Mouse (Mus musculus): Measurements from ENCODE around the gene Mag. TPM values are rescaled to one million over a fixed set of nuclear protein-coding genes. Genes with fewer than 3 reads are reported as not detected.
"Not testable (repeated sequence)": the region's sequence is repeated elsewhere in the genome, so short reads cannot be mapped to it uniquely, and the experiment has no call there.

Mag gene
- not detected for polyA plus RNA-seq (2017; shearing (Covaris generic))

GRCm38 (mm10) chr7:30914732-30915131 lies at the start of gene Mag:
Gene Mag, minus strand, starts transcription at chr7:30914873.
- no peak for ATAC-seq

- ATAC-seq: no peak
Measured at GRCm38 (mm10) chr7:30964366-30964765, 49.7 kb upstream of the Mag start.

GRCm38 (mm10) chr7:30962862-30963261 lies 48.2 kb upstream of the Mag start:
- no peak for ATAC-seq

GRCm38 (mm10) chr7:30959786-30960349 lies 45.2 kb upstream of the Mag start:
- ATAC-seq: no peak

- no peak for ATAC-seq
Measured at GRCm38 (mm10) chr7:30958866-30959487, 44.3 kb upstream of the Mag start.

- no peak for ATAC-seq
Measured at GRCm38 (mm10) chr7:30958109-30958865, 43.6 kb upstream of the Mag start.

GRCm38 (mm10) chr7:30957367-30957783 lies 42.7 kb upstream of the Mag start:
- peak; percentile 72 for ATAC-seq

- peak; percentile 44 for ATAC-seq
Measured at GRCm38 (mm10) chr7:30956756-30957366, 42.2 kb upstream of the Mag start, which contains the start of gene Usf2. Gene Usf2, minus strand, starts transcription at chr7:30956803.

- peak; percentile 19 for ATAC-seq
Measured at GRCm38 (mm10) chr7:30956357-30956751, 41.7 kb upstream of the Mag start.

GRCm38 (mm10) chr7:30955584-30956356 lies 41.1 kb upstream of the Mag start:
- peak; percentile 33 for ATAC-seq

- ATAC-seq: no peak
Measured at GRCm38 (mm10) chr7:30954971-30955520, 40.4 kb upstream of the Mag start.

- ATAC-seq: no peak
Measured at GRCm38 (mm10) chr7:30954036-30954435, 39.4 kb upstream of the Mag start.

GRCm38 (mm10) chr7:30953459-30953858 lies 38.8 kb upstream of the Mag start:
- ATAC-seq: no peak

- no peak for ATAC-seq
Measured at GRCm38 (mm10) chr7:30952441-30953265, 38.0 kb upstream of the Mag start.

GRCm38 (mm10) chr7:30949902-30950301 lies 35.2 kb upstream of the Mag start:
- ATAC-seq: not testable (repeated sequence)

- ATAC-seq: no peak
Measured at GRCm38 (mm10) chr7:30945876-30946275, 31.2 kb upstream of the Mag start.

- not testable (repeated sequence) for ATAC-seq
Measured at GRCm38 (mm10) chr7:30945466-30945865, 30.8 kb upstream of the Mag start.

GRCm38 (mm10) chr7:30944706-30945105 lies 30.0 kb upstream of the Mag start:
- not testable (repeated sequence) for ATAC-seq

- no peak for ATAC-seq
Measured at GRCm38 (mm10) chr7:30943909-30944635, 29.4 kb upstream of the Mag start, which contains the start of gene Hamp. Gene Hamp, minus strand, starts transcription at chr7:30944032.

GRCm38 (mm10) chr7:30942365-30942764 lies 27.7 kb upstream of the Mag start:
- ATAC-seq: not testable (repeated sequence)
